Mouse (Mus musculus) CH12.LX (cell line): ENCODE data around the gene Erich2. TPM values are rescaled to one million over a fixed set of nuclear protein-coding genes. Genes with fewer than 3 reads are reported as not detected.
A peak's percentile ranks its signal among the peaks of the same experiment; 100 is the strongest.
"Not testable (repeated sequence)": the region's sequence is repeated elsewhere in the genome, so short reads cannot be mapped to it uniquely, and the experiment has no call there.

Source experiments
- DNase-seq: peaks from one replicate; pipeline ENCODE4 v3.0.0-alpha.2; 2013; ENCODE audit errors: extremely low read depth
- H3K27ac ChIP-seq: 2 replicates; pipeline ENCODE4 v1.5.1; 2012; ENCODE audit warnings: low read depth, mild to moderate bottlenecking, control low read depth, moderate library complexity; ENCODE audit not compliant: insufficient read depth
- H3K27me3 ChIP-seq: replicated peaks from 2 replicates; pipeline ENCODE3; 2012; ENCODE audit warnings: inconsistent platforms
- H3K36me3 ChIP-seq, 2 experiments: replicated peaks in 1 of 2; 2 replicates each; pipeline versions ENCODE3 to v1.6.1; 2012; ENCODE audit warnings: inconsistent platforms in 1 of 2, low read length in 1 of 2, mild to moderate bottlenecking in 1 of 2, mixed read lengths in 1 of 2, moderate library complexity in 1 of 2; ENCODE audit not compliant: control insufficient read depth in 1 of 2, insufficient read depth in 1 of 2
- H3K4me1 ChIP-seq, 2 experiments: 2 replicates each; pipeline ENCODE4 v1.6.1; 2012; ENCODE audit warnings: inconsistent platforms in 1 of 2, moderate library complexity in 1 of 2; ENCODE audit not compliant: insufficient read depth in 2 of 2, control insufficient read depth in 1 of 2
- H3K4me2 ChIP-seq: 2 replicates; pipeline ENCODE4 v1.6.1; 2012; ENCODE audit warnings: low read depth, mild to moderate bottlenecking, control low read depth; ENCODE audit not compliant: poor library complexity, insufficient read depth, severe bottlenecking
- H3K4me3 ChIP-seq, 3 experiments: fragments of 150-350 bp in 1 of 3; sonication (generic) in 1 of 3; replicated peaks in 1 of 3; 2 replicates each; pipeline versions ENCODE3 to v1.5.1; 2011 to 2012; ENCODE audit warnings: low read depth in 2 of 3, low read length in 2 of 3, mild to moderate bottlenecking in 2 of 3, moderate library complexity in 2 of 3, control low read depth in 1 of 3, improper control_type of control experiment in 1 of 3, inconsistent platforms in 1 of 3, mixed read lengths in 1 of 3; ENCODE audit not compliant: poor library complexity in 1 of 3
- H3K79me2 ChIP-seq: replicated peaks from 2 replicates; pipeline ENCODE4 v1.6.1; 2012; ENCODE audit warnings: mild to moderate bottlenecking, moderate library complexity; ENCODE audit not compliant: control insufficient read depth, poor library complexity, insufficient read depth, severe bottlenecking; ENCODE audit errors: extremely low read depth
- H3K9ac ChIP-seq: 2 replicates; pipeline ENCODE4 v1.6.1; 2012; ENCODE audit warnings: low read depth, mild to moderate bottlenecking, control low read depth, moderate library complexity; ENCODE audit not compliant: insufficient read depth
- H3K9me3 ChIP-seq: replicated peaks from 2 replicates; pipeline ENCODE3; 2012; ENCODE audit warnings: low read length, inconsistent platforms, mixed read lengths
- BHLHE40 ChIP-seq: IDR thresholded peaks from 2 replicates; pipeline ENCODE4 v1.6.1; 2011; ENCODE audit warnings: mild to moderate bottlenecking, low read depth, low read length, improper control_type of control experiment
- CTCF ChIP-seq, 2 experiments: IDR thresholded peaks in 1 of 2; conservative IDR thresholded peaks in 1 of 2; 2 replicates each; pipeline ENCODE4 v1.5.1; 2011 to 2012; ENCODE audit warnings: low read depth in 2 of 2, low read length in 2 of 2, improper control_type of control experiment in 1 of 2, inconsistent platforms in 1 of 2, mild to moderate bottlenecking in 1 of 2, moderate library complexity in 1 of 2
- HCFC1 ChIP-seq: IDR thresholded peaks from 2 replicates; pipeline ENCODE4 v1.6.1; 2012; ENCODE audit warnings: low read depth, mild to moderate bottlenecking, inconsistent platforms, low read length, improper control_type of control experiment
- IRF4 ChIP-seq: IDR thresholded peaks from 2 replicates; pipeline ENCODE4 v1.6.1; 2014; ENCODE audit warnings: low read depth, mild to moderate bottlenecking, inconsistent platforms, low read length, improper control_type of control experiment
- JUN ChIP-seq: IDR thresholded peaks from 2 replicates; pipeline ENCODE4 v1.6.1; 2011; ENCODE audit warnings: low read depth, mild to moderate bottlenecking, low read length, improper control_type of control experiment, moderate library complexity; ENCODE audit not compliant: insufficient read depth
- KAT2A ChIP-seq: IDR thresholded peaks from 2 replicates; pipeline ENCODE4 v1.6.1; 2012; ENCODE audit warnings: low read length, improper control_type of control experiment, inconsistent platforms; ENCODE audit not compliant: insufficient replicate concordance
- MAX ChIP-seq: IDR thresholded peaks from 2 replicates; pipeline ENCODE4 v1.6.1; 2011; ENCODE audit warnings: low read length, improper control_type of control experiment
- MEF2A ChIP-seq: IDR thresholded peaks from 2 replicates; pipeline ENCODE4 v1.6.1; 2014; ENCODE audit warnings: low read depth, mild to moderate bottlenecking, inconsistent platforms, low read length, improper control_type of control experiment, borderline replicate concordance
- MXI1 ChIP-seq: IDR thresholded peaks from 2 replicates; pipeline ENCODE4 v1.6.1; 2011; ENCODE audit warnings: mild to moderate bottlenecking, low read depth, low read length, improper control_type of control experiment
- NELFE ChIP-seq: IDR thresholded peaks from 2 replicates; pipeline ENCODE4 v1.6.1; 2011; ENCODE audit warnings: low read depth, low read length, improper control_type of control experiment
- PAX5 ChIP-seq: IDR thresholded peaks from 2 replicates; pipeline ENCODE4 v1.6.1; 2012; ENCODE audit warnings: low read length, inconsistent platforms, mixed read lengths
- RAD21 ChIP-seq: IDR thresholded peaks from 2 replicates; pipeline ENCODE4 v1.6.1; 2011; ENCODE audit warnings: low read depth, mild to moderate bottlenecking, low read length, improper control_type of control experiment, moderate library complexity
- SIN3A ChIP-seq: IDR thresholded peaks from 2 replicates; pipeline ENCODE4 v1.6.1; 2012; ENCODE audit warnings: low read length, improper control_type of control experiment, inconsistent platforms
- SMC3 ChIP-seq: IDR thresholded peaks from 2 replicates; pipeline ENCODE4 v1.6.1; 2011; ENCODE audit warnings: low read depth, low read length, improper control_type of control experiment
- TCF12 ChIP-seq: IDR thresholded peaks from 2 replicates; pipeline ENCODE4 v1.6.1; 2014; ENCODE audit warnings: low read depth, mild to moderate bottlenecking, inconsistent platforms, low read length, improper control_type of control experiment
- UBTF ChIP-seq: IDR thresholded peaks from 2 replicates; pipeline ENCODE4 v1.6.1; 2012; ENCODE audit warnings: low read depth, mild to moderate bottlenecking, inconsistent platforms, low read length, improper control_type of control experiment, moderate library complexity
- ZC3H11A ChIP-seq: IDR thresholded peaks from 2 replicates; pipeline ENCODE4 v1.6.1; 2012; ENCODE audit warnings: low read depth, mild to moderate bottlenecking, inconsistent platforms, low read length, improper control_type of control experiment
- ZKSCAN1 ChIP-seq: IDR thresholded peaks from 2 replicates; pipeline ENCODE4 v1.6.1; 2012; ENCODE audit warnings: low read depth, inconsistent platforms, low read length, improper control_type of control experiment, borderline replicate concordance
- dilution Hi-C: fragments of 300-500 bp; cut with MboI; formaldehyde crosslinking; loops from 2 replicates; pipeline ENCODE4 v1.14.3; 2020; ENCODE audit warnings: low sequenced_read_pairs; ENCODE audit not compliant: extremely low pct_unique_long_range_greater_than_20kb, extremely low pct_ligation_motif_present
- in situ Hi-C: fragments of 300-500 bp; cut with MboI; formaldehyde crosslinking; loops from 3 replicates; pipeline ENCODE4 v1.14.3; 2019; ENCODE audit warnings: low sequenced_read_pairs, low pct_ligation_motif_present, low pct_unique_long_range_greater_than_20kb, mixed read lengths
- polyA plus RNA-seq: library from polyadenylated mRNA; unstranded; fragments of >175 nt; gene quantifications from 2 replicates; pipeline ENCODE4 v1.2.1, GENCODE M21; 2012; ENCODE audit warnings: low read depth; ENCODE audit not compliant: insufficient read length
- total RNA-seq, 2 experiments: library from RNA; depleted of rRNA; stranded (reverse); fragments of 300-350 nt in 1 of 2; fragments of >200 nt in 1 of 2; gene quantifications; 2 replicates each; pipeline ENCODE4 v1.2.3; 2012 to 2014

Erich2 gene
- total and polyA plus RNA-seq, 3 experiments = 0.24 TPM; not detected in 2

DNA sequence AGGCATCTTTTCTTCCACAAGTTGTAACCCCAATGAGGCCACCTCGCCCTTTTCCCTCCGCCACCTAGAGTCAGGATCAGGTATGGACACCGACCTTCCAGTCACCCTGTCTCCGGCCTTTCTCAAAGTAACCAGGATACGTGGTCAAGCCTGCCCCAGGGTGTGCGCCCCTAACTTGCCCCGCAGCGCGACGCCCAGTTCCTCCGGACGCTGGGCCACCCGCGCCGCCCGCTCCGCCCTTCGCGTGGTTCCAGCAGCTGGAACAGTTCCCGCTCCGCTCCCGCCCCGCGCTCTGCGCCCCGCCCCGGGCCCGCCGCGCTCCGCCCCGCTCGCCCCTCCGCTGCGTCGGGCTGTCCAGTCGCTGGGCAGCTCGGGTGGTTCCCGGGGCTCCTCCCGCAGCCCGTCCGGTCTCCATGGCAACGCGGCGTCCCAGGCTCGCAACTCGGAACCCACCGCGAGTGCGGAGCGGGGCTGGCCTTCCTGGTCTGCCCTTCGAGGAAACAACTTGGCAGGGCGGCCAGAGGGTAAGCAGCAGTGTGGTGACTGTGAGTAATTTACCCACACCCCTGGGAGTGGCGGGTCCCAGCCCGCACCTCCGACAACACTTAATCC lies 508 bp downstream of the Erich2 start:
- no peak for DNase-seq
- Histone ChIP-seq H3K4me3 (peak overlapping the region in 1 of 3 experiments; percentile 23), H3K9me3 (peaks cover 2% of the 10 kb centered on the region)

DNA sequence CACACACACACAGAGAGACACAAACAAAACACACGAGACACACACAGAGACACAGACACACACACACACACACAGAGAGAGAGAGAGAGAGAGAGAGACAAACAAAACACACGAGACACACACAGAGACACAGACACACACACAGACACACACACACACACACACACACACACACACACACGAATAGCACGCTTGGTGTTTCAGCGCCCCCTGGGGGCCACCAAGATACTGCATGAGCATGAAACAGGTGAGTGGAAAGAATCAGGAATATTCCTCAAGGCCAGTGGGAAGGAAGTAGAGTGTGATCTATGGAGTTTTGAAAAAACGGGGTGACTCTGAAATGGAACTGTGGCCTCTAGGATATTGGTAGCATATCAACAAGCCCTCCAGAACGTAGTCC lies 29.7 kb downstream of the Erich2 start:
- H3K79me2 ChIP-seq, H3K4me2 ChIP-seq, H3K27me3 ChIP-seq, H3K9ac ChIP-seq, H3K4me1 ChIP-seq, in situ Hi-C loops, dilution Hi-C loops, H3K4me3 ChIP-seq, H3K27ac ChIP-seq, H3K36me3 ChIP-seq, H3K9me3 ChIP-seq: not testable (repeated sequence)
- peak; percentile 38 for TF ChIP-seq ZC3H11A
- TF ChIP-seq SMC3 = peak; percentile 86
- 0 out of 2 replicates have a peak, but pooled peaks have one; percentile 21 for TF ChIP-seq BHLHE40
- TF ChIP-seq CTCF (conservative IDR thresholded peaks at IDR 0.05 in 1 of 2, IDR thresholded peaks at IDR 0.05 in 1 of 2; ENCODE audit: low read depth in 2 of 2, low read length in 2 of 2) = peak; percentile 45 to 75
- TF ChIP-seq RAD21 = peak; percentile 69
- DNase-seq = peak; percentile 41

More for the DNA sequence above, 508 bp downstream of the Erich2 start:
- peaks cover 0 to 14% of the 10 kb centered on the region in 2 experiments; a peak in 2 of 4 replicates for H3K4me1 ChIP-seq
- H3K9ac ChIP-seq = no peak overlapping the region
- no peaks in the 10 kb centered on the region for H3K79me2 ChIP-seq
- peak in 1 of 2 experiments; percentile 20; a peak in 1 of 4 replicates for TF ChIP-seq CTCF (conservative IDR thresholded peaks at IDR 0.05 in 1 of 2, IDR thresholded peaks at IDR 0.05 in 1 of 2; ENCODE audit: low read depth in 2 of 2, low read length in 2 of 2)
- TF ChIP-seq TCF12 = no peak
- no peak for TF ChIP-seq SIN3A
- no peak for TF ChIP-seq NELFE
- no peak for TF ChIP-seq MXI1
- no peak for TF ChIP-seq MEF2A
- no peak overlapping the region for H3K27ac ChIP-seq
- no peaks in the 10 kb centered on the region for H3K36me3 ChIP-seq
- peak overlapping the region; percentile 40 for H3K4me2 ChIP-seq
- no peaks in the 10 kb centered on the region for H3K27me3 ChIP-seq
- dilution Hi-C loops (no loop called here), in situ Hi-C loops (no loop called here)

DNA sequence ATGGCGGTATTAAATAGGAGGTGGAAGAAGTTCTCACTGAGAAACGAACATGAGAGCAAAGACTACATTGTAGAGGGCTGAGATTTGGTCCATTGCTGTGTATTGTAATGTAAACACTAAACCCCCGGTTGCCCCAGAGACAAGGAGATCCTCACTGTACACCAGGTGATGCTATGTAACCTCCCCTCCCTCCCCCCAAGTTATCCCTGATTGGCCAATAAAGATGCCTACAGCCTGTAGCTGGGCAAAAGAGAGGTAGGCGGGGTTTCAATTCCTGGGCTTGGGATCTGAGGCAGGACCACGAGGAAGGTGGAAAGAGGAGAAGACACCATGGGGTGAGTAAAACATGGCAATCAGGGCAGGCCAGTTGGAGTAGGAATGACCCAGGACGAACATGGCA lies 42.1 kb downstream of the Erich2 start:
- Histone ChIP-seq H3K4me1 (peaks cover under 1 to 35% of the 10 kb centered on the region in 2 experiments), H3K9ac (no peak overlapping the region), H3K9me3 (no peaks in the 10 kb centered on the region), H3K36me3 (no peaks in the 10 kb centered on the region), H3K27me3 (no peaks in the 10 kb centered on the region), H3K4me3 (no peak overlapping the region), H3K79me2 (no peaks in the 10 kb centered on the region), H3K27ac (no peak overlapping the region), H3K4me2 (no peak overlapping the region)
- dilution Hi-C loops (no loop called here), in situ Hi-C loops (loop anchor here (25.0 kb wide), 1 partner anchor 413 kb away; no protein-coding TSS in a partner anchor)
- no peak for TF ChIP-seq KAT2A
- TF ChIP-seq PAX5 = no peak
- no peak for TF ChIP-seq IRF4
- no peak for TF ChIP-seq JUN
- TF ChIP-seq MAX = no peak
- no peak for TF ChIP-seq HCFC1
- no peak for TF ChIP-seq ZKSCAN1
- TF ChIP-seq UBTF = no peak
- no peak for DNase-seq
